Mouse (Mus musculus): Measurements from ENCODE around the gene Zfp324. TPM values are rescaled to one million over a fixed set of nuclear protein-coding genes. Genes with fewer than 3 reads are reported as not detected.
"Not testable (repeated sequence)": the region's sequence is repeated elsewhere in the genome, so short reads cannot be mapped to it uniquely, and the experiment has no call there.

The Zfp324 gene
- 1 to 10 TPM; 2.2 to 3.7 TPM for total RNA-seq (2021)
- long read RNA-seq, experiment 1, full-length matches to known transcripts = 3 of 4 reads
- long read RNA-seq, experiment 1, partial matches to known transcripts = 0 of 4 reads
- long read RNA-seq, experiment 1, other reads (novel, unspliced or antisense) = 1 of 4 reads
- long read RNA-seq, experiment 2, full-length matches to known transcripts = 2 of 4 reads
- long read RNA-seq, experiment 2, partial matches to known transcripts = 0 of 4 reads
- long read RNA-seq, experiment 2, other reads (novel, unspliced or antisense) = 2 of 4 reads

- intact Hi-C loops (cut with DNase I; ENCODE audit: low total_unique reads) = loop anchor here (2.0 kb wide), 1 partner anchor 67 kb away; no protein-coding TSS in a partner anchor
These were observed at the start of gene Zfp324 for GRCm38 (mm10) chr7:12965678-12966091. Gene Zfp324, plus strand, starts transcription at chr7:12965838.

GRCm38 (mm10) chr7:12920495-12920894 is 45.1 kb upstream of the Zfp324 start:
- DNase-seq = not testable (repeated sequence)
- intact Hi-C loops (cut with DNase I; ENCODE audit: low total_unique reads) = loop anchor here (10.0 kb wide), 1 partner anchor 54 kb away; the partner anchor contains the start of gene Zfp446

More at GRCm38 (mm10) chr7:12965678-12966091, at the start of gene Zfp324:
- DNase-seq = peak; percentile 92

GRCm38 (mm10) chr7:12921318-12921704 is 44.3 kb upstream of the Zfp324 start:
- intact Hi-C loops (cut with DNase I; ENCODE audit: low total_unique reads) = loop anchor here (10.0 kb wide), 1 partner anchor 53 kb away; the partner anchor contains the start of gene Zfp446
- no peak for DNase-seq

- intact Hi-C loops (cut with DNase I; ENCODE audit: low total_unique reads) = loop anchor here (10.0 kb wide), 1 partner anchor 53 kb away; the partner anchor contains the start of gene Zfp446
- peak; percentile 98 for DNase-seq
These were observed 43.8 kb upstream of the Zfp324 start, which contains the start of gene Rps5 for GRCm38 (mm10) chr7:12921705-12922465. Gene Rps5, plus strand, starts transcription at chr7:12922290.

GRCm38 (mm10) chr7:12922729-12923128 is 42.9 kb upstream of the Zfp324 start:
- intact Hi-C loops (cut with DNase I; ENCODE audit: low total_unique reads) = loop anchor here (10.0 kb wide), 1 partner anchor 52 kb away; the partner anchor contains the start of gene Zfp446
- DNase-seq = no peak

GRCm38 (mm10) chr7:12926316-12926715 is 39.3 kb upstream of the Zfp324 start:
- no peak for DNase-seq
- intact Hi-C loops (cut with DNase I; ENCODE audit: low total_unique reads) = loop anchor here (10.0 kb wide), 1 partner anchor 48 kb away; the partner anchor contains the start of gene Zfp446

- DNase-seq = no peak
- intact Hi-C loops (cut with DNase I; ENCODE audit: low total_unique reads) = loop anchor here (10.0 kb wide), 1 partner anchor 48 kb away; the partner anchor contains the start of gene Zfp446
These were observed 38.4 kb upstream of the Zfp324 start, which contains the start of gene Rnf225 for GRCm38 (mm10) chr7:12927191-12927680. Gene Rnf225, plus strand, starts transcription at chr7:12927416.

GRCm38 (mm10) chr7:12927693-12928589 is 37.7 kb upstream of the Zfp324 start:
- intact Hi-C loops (cut with DNase I; ENCODE audit: low total_unique reads) = loop anchor here (10.0 kb wide), 1 partner anchor 47 kb away; the partner anchor contains the start of gene Zfp446
- DNase-seq = peak; percentile 39

- no peak for DNase-seq
- intact Hi-C loops (cut with DNase I; ENCODE audit: low total_unique reads) = no loop called here
These were observed 32.0 kb upstream of the Zfp324 start for GRCm38 (mm10) chr7:12933615-12934140.

GRCm38 (mm10) chr7:12934808-12935207 is 30.8 kb upstream of the Zfp324 start:
- no peak for DNase-seq
- intact Hi-C loops (cut with DNase I; ENCODE audit: low total_unique reads) = no loop called here

GRCm38 (mm10) chr7:12937254-12937803 is 28.3 kb upstream of the Zfp324 start:
- intact Hi-C loops (cut with DNase I; ENCODE audit: low total_unique reads); DNase-seq: not testable (repeated sequence)

GRCm38 (mm10) chr7:12940599-12940998 is 25.0 kb upstream of the Zfp324 start:
- intact Hi-C loops (cut with DNase I; ENCODE audit: low total_unique reads) = no loop called here
- DNase-seq = no peak

GRCm38 (mm10) chr7:12943488-12943887 is 22.1 kb upstream of the Zfp324 start:
- no peak for DNase-seq

GRCm38 (mm10) chr7:12949032-12949871 is 16.4 kb upstream of the Zfp324 start:
- intact Hi-C loops (cut with DNase I; ENCODE audit: low total_unique reads) = no loop called here
- DNase-seq = peak; percentile 87

More at GRCm38 (mm10) chr7:12943488-12943887, 22.1 kb upstream of the Zfp324 start:
- intact Hi-C loops (cut with DNase I; ENCODE audit: low total_unique reads) = no loop called here

GRCm38 (mm10) chr7:12949872-12950229 is 15.8 kb upstream of the Zfp324 start:
- DNase-seq = no peak
- intact Hi-C loops (cut with DNase I; ENCODE audit: low total_unique reads) = no loop called here

GRCm38 (mm10) chr7:12954896-12955295 is 10.7 kb upstream of the Zfp324 start:
- intact Hi-C loops (cut with DNase I; ENCODE audit: low total_unique reads) = no loop called here

GRCm38 (mm10) chr7:12957511-12957910 is 8.1 kb upstream of the Zfp324 start:
- intact Hi-C loops (cut with DNase I; ENCODE audit: low total_unique reads) = no loop called here
- DNase-seq = no peak

More at GRCm38 (mm10) chr7:12954896-12955295, 10.7 kb upstream of the Zfp324 start:
- DNase-seq = no peak

Measured in gastrocnemius, postnatal 14 days (tissue).